Mouse (Mus musculus) 3134 (cell line): Measurements from ENCODE around the gene Tff1.

Source experiments
- DNase-seq: peaks from one replicate; pipeline ENCODE4 v3.0.0-alpha.2; 2011; ENCODE audit warnings: low spot score; ENCODE audit not compliant: insufficient read length; ENCODE audit errors: extremely low read depth

Tff1 gene

GRCm38 (mm10) chr17:31157921-31158320 is 7.2 kb downstream of the Tff1 start:
- DNase-seq: no peak

- DNase-seq: no peak
Measured at GRCm38 (mm10) chr17:31153785-31154184, 11.3 kb downstream of the Tff1 start.

GRCm38 (mm10) chr17:31152966-31153499 is 12.0 kb downstream of the Tff1 start:
- DNase-seq: no peak

GRCm38 (mm10) chr17:31152512-31152911 is 12.6 kb downstream of the Tff1 start:
- DNase-seq: no peak

- no peak for DNase-seq
Measured at GRCm38 (mm10) chr17:31145998-31146397, 19.1 kb downstream of the Tff1 start.

- DNase-seq: no peak
Measured at GRCm38 (mm10) chr17:31144040-31145037, 20.7 kb downstream of the Tff1 start, which contains the start of gene Tff2. TSS of gene Tff2 (minus strand) at chr17:31144282.

GRCm38 (mm10) chr17:31142116-31142515 is 23.0 kb downstream of the Tff1 start:
- DNase-seq: no peak

GRCm38 (mm10) chr17:31138398-31138797 is 26.7 kb downstream of the Tff1 start:
- DNase-seq: no peak

- DNase-seq: no peak
Measured at GRCm38 (mm10) chr17:31136821-31137220, 28.3 kb downstream of the Tff1 start.

GRCm38 (mm10) chr17:31136291-31136690 is 28.8 kb downstream of the Tff1 start:
- no peak for DNase-seq

- no peak for DNase-seq
Measured at GRCm38 (mm10) chr17:31134913-31135312, 30.2 kb downstream of the Tff1 start.

GRCm38 (mm10) chr17:31133776-31134175 is 31.3 kb downstream of the Tff1 start:
- DNase-seq: no peak

- DNase-seq: no peak
Measured at GRCm38 (mm10) chr17:31131269-31131821, 33.7 kb downstream of the Tff1 start.

GRCm38 (mm10) chr17:31129452-31129851 is 35.6 kb downstream of the Tff1 start, which contains the start of gene Tff3:
TSS of gene Tff3 (minus strand) at chr17:31129646.
- DNase-seq: no peak

GRCm38 (mm10) chr17:31128708-31129318 is 36.3 kb downstream of the Tff1 start:
- no peak for DNase-seq

- DNase-seq: no peak
Measured at GRCm38 (mm10) chr17:31125548-31126266, 39.4 kb downstream of the Tff1 start.

- no peak for DNase-seq
Measured at GRCm38 (mm10) chr17:31121975-31122374, 43.1 kb downstream of the Tff1 start.

- DNase-seq: no peak
Measured at GRCm38 (mm10) chr17:31119429-31119828, 45.6 kb downstream of the Tff1 start.

GRCm38 (mm10) chr17:31117946-31118345 is 47.1 kb downstream of the Tff1 start:
- DNase-seq: no peak

- DNase-seq: no peak
Measured at GRCm38 (mm10) chr17:31116063-31116462, 49.0 kb downstream of the Tff1 start.
